Mouse (Mus musculus) E14TG2a.4 (cell line): Measurements from ENCODE around the gene Traf6.
A peak's percentile ranks its signal among the peaks of the same experiment; 100 is the strongest.

Experiments
- CTCF ChIP-seq: conservative IDR thresholded peaks from 2 replicates; pipeline ENCODE4 v1.5.1; 2014; ENCODE audit warnings: low read length
- NANOG ChIP-seq: IDR thresholded peaks from 2 replicates; pipeline ENCODE4 v1.6.1; 2014; ENCODE audit warnings: borderline replicate concordance, low read length, mixed read lengths

GRCm38 (mm10) chr2:101705941-101706485 is 27.8 kb downstream of the Traf6 start:
- peak; percentile 34 for TF ChIP-seq CTCF
- no peak for TF ChIP-seq NANOG
